Mouse (Mus musculus) embryo, embryonic 10 days (tissue): Measurements from ENCODE around the gene Gm44973.
"Not testable (repeated sequence)": the region's sequence is repeated elsewhere in the genome, so short reads cannot be mapped to it uniquely, and the experiment has no call there.

Source experiments
- DNase-seq: peaks from one replicate; pipeline ENCODE4 v3.0.0-alpha.2; 2015; ENCODE audit warnings: low spot score

The Gm44973 gene

DNA sequence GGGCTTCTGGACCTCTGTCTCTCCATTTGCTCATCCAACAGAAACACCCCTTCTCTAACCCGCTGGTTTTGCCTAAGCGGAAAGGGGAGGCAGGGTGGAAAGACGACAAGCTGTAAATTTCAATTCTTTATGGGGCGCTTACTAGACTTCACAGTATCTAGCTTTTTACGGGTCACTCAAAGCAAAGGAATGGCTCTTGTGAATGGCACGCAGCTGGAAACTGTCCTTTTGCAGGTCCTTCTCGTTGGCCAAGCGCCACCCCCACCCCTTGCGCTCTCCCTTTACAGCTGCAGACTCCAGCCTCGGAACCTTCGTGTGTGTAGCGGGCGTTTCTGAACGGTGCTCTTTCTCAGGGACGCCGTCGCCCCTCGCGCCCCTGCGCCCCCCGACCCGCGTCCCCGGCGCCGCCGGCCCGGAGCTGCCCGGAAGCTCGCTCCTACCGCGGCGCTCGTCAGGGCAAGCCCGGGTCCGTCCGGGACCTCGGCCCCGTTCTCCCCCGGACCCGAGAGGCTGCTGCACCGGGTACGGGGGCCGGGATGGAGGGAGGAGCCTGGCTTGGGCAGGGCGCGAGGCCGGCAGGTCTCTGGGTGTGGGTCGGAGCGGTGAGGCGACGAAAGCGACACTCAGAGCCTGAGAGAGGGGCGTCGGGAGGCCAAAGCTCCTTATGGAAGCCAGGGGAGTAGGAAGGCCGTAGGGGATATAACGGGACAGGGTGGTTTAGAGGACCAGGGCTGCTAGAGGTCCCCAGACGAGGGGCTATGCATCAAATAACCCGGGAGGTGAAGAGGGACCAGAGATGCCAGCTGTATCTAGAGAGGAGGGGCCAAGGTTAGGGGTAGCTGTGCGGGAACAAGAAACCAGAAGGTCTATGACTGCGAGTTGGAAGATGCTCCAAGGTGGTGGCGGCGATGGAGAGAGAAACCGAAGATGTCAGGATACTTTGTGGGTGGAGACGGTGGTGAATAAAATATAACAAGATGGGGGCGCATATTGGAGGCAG lies 36.2 kb downstream of the Gm44973 start, which contains the start of gene Zfp580:
TSS of gene Zfp580 (plus strand) at position 346 of the 1,000 bp plus-strand sequence.
- DNase-seq: peak; percentile 82

DNA sequence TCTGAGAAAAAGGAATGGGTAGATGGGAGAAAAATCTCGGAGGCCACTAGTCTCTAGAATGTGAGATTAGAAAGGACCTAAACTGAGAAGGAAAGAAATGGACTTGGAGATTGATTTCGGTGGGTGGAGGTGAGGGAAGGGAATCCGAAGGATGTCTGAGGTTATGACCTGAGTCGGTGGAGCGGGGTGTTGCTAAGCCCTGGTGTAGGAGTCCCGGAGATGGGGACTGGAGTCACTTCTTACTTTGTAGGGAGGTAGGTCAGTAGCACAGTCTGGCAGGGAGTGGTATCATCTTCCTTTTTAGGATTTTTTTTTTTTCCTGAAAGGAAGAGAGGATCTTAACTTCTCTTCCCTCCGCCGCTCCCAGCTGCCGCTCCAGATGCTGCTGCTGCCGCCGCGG lies 37.1 kb downstream of the Gm44973 start:
- peak; percentile 63 for DNase-seq

DNA sequence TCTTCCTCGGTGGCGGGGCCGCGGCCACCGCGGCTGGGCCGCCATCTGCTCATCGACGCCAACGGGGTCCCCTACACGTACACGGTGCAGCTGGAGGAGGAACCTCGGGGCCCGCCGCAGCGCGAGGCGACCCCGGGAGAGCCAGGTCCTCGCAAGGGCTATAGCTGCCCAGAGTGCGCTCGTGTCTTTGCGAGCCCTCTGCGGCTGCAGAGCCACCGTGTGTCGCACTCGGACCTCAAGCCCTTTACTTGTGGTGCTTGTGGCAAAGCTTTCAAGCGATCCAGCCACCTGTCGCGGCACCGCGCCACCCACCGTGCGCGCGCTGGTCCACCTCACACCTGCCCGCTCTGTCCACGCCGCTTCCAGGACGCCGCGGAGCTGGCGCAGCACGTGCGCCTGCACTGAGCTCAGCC lies 37.6 kb downstream of the Gm44973 start:
- DNase-seq: no peak

DNA sequence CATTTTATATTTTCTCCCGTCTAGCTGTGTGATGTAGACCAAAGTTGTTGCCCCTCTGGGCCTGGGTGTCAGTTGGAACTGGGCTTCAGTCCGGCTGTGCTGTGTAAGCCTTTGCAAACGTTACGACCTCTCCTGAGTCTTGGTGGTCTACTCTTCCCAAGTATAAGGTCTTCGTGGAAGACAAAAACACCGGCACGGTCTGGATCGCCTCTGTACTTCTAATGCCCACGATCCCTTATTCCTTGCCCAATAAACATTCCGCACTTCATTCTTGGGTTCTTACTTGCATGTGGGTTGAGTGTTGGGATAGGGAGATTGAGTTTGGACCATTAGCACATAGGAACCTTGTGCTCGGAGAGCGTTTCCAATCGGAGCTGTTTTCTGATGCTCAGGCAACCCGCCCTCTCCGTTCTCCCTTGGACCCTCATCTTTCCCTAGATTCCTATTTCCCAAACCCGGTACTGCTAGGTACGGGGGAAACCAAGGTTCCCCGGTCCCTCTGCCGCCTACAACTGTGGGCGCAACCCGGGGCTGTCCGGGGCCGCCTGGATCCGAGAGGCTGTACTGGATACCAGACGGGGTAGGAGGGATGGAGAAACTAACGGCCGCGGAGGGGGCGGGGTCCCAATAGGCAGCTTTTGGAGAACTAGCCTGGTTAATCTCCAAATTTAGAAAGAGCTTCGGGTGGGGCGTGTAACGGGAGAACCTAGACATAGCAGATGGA lies 38.3 kb downstream of the Gm44973 start:
- DNase-seq: no peak

DNA sequence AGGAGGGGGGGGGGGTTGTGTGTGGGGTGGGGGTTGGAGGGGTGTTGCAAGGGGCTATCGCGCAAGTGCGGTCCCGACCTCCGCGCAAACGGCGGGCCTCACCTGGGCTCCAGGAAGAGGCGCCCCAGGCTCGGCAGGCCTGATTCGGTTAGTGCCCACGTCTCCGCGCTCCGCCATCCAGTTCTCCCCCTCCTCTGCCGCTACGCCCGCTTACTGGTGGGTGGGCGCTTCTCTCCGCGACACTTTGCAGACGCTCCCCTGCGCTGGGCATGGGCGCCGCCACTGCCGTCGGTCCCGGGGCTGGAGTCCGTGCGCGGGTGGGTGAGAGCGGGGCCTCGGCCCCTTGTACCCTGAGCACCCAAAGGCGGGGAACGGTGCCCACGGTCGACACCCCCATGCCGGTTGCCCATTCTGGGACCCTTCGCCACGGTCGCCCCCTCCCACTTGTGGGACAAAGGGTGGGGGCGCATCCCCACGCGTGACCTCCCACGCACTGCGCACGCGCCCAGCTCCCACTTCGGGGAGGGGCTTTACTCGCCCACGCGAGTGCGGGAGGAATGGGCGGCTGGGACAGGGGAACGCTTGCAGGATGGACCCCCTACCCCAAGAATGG lies 41.5 kb downstream of the Gm44973 start:
- peak; percentile 36 for DNase-seq

DNA sequence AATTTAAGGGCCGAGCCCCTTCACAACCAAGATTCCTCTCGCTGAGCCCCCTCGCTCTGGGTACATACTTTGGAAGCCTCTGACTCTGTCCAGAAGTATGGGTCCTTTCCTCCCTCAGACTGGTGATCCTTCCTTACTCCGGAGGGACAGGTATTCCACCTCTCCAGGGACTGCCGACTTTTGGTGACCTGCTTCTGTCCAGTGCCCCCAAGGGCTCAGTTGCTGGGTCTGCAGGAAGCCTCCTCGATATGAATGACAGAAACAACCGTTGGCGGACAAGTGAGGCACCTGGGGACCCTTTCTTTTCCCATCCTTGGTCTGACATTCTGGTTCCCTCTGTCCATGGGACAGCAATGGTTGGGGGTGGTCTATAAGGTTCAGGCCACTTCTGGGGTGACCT lies 42.1 kb downstream of the Gm44973 start:
- DNase-seq: no peak

DNA sequence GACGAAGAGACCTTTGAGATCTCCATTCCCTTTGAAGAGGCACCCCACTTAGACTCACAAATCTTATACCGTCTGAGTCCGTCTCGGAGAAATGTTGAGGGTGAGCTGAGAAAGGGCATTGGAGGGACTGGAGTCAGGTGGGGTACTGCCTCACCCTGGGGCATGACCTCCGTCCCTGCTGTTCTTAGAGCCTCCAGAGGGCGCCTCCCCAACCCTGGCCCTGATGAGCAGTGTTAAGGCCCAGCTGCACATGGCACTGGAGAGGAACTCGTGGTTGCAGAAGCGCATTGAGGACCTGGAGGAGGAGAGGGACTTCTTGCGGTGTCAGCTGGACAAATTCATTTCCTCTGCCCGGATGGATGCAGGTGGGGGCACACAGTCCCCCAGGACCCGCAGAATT lies 42.5 kb downstream of the Gm44973 start:
- peak; percentile 52 for DNase-seq

DNA sequence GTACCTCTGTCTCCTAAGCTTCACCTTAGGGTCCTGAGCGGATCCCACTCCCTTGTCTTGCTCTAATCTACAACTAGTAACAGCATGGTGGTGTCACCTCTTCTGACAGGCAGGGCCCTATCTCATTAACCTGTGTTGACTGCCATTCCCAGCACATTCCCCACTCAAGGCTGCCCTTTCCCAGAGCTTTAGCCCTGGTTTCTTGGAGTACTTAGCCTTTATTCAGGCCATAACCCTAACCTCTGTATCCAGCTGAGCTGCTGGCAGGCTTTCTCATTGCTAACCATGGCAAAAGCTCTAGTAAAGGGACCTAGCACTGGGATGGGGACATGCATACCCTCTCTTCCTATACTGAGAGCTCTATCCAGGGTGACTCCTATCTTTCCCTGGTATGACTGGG lies 43.3 kb downstream of the Gm44973 start:
- no peak for DNase-seq

DNA sequence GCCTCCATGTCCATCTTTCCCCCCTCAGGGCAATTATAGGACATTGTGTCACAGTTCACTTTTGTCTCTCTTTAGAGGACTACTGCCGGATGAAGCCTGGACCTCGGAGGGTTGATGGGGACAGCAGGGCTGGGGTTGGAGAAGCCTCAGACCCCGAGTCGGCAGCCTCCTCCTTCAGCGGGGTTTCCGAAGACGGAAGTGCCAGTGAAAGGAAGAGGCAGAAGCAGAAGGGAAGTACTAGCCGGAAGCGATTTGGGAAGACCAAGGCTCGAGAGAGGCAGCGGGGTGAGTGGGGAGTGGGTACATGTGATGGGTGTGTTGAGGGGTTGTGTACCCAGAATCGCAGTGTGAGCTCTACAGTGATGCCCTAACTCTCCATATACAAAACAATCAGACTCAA lies 44.1 kb downstream of the Gm44973 start:
- DNase-seq: no peak

DNA sequence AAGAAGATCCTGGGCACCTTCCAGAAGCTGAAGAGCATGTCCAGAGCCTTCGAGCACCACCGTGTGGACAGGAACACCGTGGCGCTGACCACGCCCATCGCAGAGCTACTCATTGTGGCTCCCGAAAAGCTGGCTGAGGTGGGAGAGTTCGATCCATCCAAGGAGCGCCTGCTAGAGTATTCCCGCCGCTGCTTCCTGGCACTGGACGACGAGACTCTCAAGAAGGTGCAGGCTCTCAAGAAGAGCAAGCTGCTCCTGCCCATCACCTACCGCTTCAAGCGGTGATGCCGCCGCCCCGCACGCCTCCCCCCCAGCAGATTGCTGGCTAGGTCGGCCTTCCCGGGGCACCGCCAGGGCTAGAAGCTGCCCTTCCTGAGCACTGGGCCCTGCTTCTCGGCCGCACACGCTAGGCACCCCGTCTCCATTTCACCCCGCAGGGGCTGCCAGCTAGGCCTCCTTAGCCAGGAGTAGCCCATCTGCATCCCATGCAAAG lies 45.0 kb downstream of the Gm44973 start:
- DNase-seq: peak; percentile 95

DNA sequence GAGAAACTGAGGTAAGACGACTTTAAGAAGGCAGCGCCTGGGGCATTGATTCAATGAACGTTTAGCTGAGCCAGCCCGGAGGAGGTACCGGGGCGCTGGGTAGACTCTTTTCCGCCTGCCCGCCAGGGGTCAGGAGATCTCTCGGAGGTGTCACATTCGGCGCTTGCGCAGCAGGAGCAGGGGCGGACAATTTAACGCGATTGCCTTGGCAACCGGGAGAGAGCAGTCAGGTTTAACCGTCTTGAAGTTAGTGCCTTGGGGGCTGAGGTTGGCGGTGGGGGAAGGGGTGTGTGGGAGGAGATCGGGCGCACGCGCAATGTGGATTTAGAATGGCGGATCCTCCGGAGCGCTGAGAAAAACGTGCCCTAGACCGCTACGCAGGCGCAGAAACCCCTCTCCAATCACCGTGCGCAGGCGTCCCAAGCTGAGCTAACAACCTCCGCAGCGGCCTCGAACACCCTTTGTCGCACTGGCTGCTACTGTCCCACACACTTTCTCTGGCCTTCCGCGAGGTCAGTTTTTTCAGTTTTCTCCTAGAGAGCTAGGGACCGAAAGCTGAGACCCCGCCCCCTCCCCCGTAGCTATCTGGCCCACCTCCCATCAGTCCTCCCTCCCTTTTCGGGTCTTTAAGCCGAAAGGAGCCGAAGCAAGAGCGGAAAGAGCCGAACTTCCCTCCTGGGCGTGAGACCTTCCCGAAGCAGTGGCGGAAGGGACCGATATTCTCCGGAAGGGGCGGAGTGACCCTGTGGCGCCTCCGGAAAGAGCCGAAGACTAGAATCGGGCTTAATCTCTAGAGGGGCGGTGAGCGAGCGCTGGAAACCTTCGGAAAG lies 45.9 kb downstream of the Gm44973 start:
- DNase-seq: peak; percentile 99

DNA sequence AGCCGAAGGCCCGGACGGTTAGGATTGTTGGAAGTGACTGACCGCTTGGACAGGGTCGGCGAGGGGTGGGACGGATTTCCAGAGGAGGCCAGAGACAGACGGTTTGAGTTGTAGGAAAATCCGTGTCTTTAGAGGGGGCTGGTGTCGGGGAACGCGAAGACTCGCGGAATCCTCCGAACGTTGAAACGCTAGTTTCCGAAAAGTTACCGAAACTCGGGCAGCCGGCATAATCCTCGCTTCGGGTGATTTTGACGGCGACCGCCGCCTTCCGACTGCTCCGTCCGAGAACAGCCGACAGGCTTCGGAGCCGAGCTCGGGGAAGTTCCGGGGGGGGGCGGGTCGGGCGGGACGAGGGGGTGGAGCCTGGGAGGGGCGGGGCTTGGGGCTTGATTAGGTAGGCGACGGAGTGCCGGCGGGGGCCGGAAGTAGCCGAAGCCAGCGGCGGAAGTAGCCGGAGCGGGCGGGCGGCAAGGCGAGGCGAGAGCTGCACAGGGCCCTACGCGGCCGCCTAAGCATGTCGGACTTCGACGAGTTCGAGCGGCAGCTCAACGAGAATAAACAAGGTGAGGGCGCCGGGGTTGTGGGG lies 46.6 kb downstream of the Gm44973 start, which contains the start of gene U2af2:
TSS of gene U2af2 (plus strand) at position 370 of the 586 bp plus-strand sequence.
- peak; percentile 88 for DNase-seq

DNA sequence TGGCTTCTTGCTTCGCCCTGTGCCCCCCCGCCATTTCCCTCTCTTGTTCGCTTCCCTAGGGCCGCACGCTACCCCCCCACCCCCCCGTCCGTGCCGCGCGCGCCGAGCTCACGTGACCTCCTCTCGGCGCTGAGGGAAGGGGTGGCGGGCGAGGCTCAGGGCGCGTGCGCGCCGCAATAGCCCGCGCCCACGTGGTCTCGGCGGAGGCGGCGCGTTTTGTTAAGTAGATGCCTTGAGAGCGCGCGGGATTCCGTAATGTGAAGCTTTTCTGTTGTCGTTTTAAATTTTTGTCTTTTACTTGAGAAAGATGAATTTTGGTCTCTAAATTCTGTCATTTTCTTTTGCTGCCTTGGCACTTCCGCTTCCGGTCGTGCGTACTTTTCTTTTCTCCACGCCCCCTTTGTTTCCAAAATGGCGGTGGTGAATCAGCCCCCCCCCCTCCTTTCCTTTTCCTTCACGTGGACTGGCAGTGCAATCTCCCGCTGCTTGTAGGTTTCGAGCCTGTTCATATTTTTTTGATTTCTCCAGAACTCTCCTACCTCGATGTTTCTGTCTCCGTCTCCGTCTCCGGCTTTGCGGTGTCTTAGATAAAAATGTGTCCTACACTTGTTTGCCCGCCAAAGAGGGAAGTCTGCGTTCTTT lies 47.2 kb downstream of the Gm44973 start:
- peak; percentile 90 for DNase-seq

DNA sequence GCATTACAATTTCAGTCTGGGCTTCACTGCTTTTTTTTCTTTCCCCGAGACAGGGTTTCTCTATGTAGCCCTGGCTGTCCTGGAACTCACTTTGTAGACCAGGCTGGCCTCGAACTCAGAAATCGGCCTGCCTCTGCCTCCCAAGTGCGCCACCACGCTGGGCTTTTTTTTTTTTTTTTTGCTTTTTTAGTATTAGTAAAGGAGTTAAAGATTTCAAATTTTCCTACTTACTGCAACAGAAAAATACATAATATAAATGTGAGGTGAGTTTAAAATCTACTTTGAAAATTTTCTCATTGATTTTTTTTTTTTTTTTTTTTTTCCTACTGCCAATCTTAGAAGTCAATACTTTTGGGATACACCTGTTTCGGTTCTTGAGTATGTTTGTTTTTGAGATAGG lies 49.6 kb downstream of the Gm44973 start:
- no peak for DNase-seq

DNA sequence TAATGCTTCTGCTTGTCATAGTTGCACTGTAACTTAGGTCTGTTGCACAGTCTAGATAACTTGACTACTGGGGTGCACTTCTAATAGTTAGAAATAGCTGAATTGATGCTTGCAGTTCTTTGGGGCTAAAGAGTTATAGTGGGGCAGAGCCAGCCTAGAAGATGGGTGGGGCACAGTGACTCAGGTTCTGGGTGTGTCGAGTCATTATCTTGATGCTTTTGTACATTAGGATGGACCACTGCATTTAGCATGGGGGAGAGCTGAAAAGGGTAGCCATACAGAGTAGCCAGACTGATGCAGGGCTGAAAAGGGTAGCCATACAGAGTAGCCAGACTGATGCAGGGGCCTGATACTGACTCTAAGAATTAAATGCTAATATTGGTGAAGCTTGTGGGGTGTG lies 58.3 kb downstream of the Gm44973 start:
- no peak for DNase-seq

DNA sequence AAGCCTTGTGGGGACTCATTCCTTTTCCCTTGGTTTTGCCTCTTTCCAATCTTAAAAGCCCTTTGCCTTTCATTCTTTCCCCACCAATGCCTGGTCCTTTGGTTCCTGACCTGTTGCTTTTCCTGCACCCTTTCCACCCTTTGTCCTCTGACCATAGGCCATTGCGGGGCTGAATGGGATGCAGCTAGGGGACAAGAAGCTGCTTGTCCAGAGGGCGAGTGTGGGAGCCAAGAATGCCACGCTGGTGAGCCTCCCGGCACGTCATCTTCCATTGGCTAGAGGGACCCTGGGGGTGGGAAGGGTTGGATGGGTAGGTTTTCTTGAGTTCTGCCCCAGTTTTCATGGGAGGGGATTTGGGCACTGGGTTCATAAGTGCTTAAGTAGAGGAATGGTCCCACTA lies 59.7 kb downstream of the Gm44973 start:
- no peak for DNase-seq

DNA sequence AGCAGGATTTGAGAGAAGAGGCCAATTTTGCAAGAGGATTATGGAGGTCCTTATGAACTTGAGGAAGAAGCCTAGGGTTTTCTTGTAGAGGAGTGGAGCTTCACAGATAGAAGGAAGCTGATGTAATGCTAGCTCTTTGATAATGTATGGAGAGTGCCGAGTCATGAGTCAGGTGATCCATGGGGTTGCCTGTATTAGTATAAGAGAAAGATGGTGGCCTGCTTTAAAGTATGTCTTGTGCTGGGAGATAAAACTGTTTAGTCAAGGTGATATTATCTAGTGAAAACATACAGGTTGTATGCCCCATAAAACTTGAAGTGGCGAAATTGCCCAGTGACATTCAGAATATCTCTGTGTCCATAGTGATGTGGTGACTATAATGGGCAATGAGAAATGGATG lies 61.6 kb downstream of the Gm44973 start:
- no peak for DNase-seq

DNA sequence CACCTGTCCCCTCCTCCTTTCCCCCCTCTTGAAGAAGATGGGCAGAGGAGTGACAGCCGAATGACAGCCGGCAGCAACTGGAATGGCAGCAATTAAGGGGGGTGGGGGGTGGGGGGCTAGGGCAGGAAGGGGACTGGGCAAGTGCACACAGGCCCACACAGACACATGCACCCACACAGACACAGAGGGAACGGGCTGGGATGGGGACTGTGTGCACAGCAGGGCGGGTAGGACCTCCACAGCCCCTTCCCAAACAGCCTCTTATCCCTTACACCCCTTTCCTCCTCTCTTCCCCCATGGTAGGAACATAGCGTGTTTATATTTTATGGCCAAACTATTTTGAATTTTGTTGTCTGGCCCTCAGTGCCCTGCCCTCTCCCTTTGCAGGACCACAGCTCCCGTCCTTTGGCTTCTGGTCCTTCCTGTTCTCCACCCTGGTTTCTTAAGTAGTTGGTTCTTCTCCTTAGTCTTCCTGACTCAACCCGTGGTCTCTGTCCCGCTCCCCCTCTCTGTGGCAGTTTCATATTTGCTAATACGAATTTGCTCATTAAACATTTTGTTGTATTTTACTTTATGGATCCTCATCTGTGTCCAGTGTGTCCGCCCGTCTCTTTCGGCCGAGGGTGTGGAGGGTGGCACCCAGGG lies 64.2 kb downstream of the Gm44973 start:
- not testable (repeated sequence) for DNase-seq

DNA sequence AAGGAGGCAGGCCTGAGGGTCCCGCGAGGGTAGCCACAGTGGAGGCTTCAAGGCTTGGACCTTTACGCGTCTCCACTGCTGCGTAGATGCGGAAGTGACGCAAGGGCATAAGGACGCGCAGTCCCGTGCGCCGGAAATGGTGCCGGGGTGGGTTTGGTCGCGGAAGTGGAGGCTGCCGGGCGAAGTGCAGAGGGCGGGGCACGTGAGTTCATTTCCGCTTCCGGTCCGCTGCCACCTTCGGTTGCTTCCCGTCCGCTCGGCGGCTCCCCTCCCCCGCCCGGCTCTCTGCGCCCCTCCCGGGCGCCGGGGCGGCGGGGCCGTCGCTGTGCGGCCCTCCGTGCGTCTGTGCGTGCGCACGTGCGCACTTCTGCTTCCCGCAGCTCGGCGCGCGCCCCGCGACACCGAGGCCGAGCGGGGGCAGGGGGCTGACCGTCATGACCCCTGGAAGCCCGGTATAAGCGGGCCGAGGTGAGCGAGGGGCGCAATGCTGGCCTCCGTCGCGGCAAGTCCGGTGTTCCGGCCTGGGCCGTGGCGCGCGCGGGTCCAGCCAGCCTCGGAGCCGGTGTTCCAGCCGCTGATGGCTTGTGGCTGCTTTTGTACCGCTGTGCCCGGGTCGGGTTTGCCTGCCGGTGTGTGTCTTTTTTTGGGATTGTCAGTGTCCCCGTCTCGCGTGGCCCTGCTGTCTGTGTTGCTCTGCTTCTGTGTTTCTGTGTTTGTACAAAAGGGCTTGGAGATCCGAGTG lies 64.9 kb downstream of the Gm44973 start, which contains the start of gene Epn1:
TSS of gene Epn1 (plus strand) at position 226 of the 742 bp plus-strand sequence.
- peak; percentile 99 for DNase-seq
